Mouse (Mus musculus): ENCODE results near the gene Commd1. TPM values are rescaled to one million over a fixed set of nuclear protein-coding genes. Genes with fewer than 3 reads are reported as not detected.

Gene Commd1
- polyA plus RNA-seq (2014; fragmentation: Illumina TruSeq; extraction: RNeasy Lipid Tissue Mini Kit (QIAGEN cat#74804); ENCODE audit: low read depth, low replicate concordance) = 73.3 TPM

GRCm38 (mm10) chr11:22981984-22982757 is at the start of gene Commd1, which contains the start of gene Gm28048:
TSS of gene Commd1 (minus strand) at chr11:22982382.
TSS of gene Gm28048 (minus strand) at chr11:22982090.

GRCm38 (mm10) chr11:23007481-23008180 is 25.4 kb upstream of the Commd1 start, which contains the start of gene Fam161a:
TSS of gene Fam161a (plus strand) at chr11:23007531.

GRCm38 (mm10) chr11:22990393-22991126 is 8.4 kb upstream of the Commd1 start, which contains the start of gene Cct4:
TSS of gene Cct4 (plus strand) at chr11:22990519.

GRCm38 (mm10) chr11:22971835-22972709 is 10.1 kb downstream of the Commd1 start, which contains the start of gene Zrsr1:
TSS of gene Zrsr1 (plus strand) at chr11:22972005.

GRCm38 (mm10) chr11:22860335-22861227 is 121.6 kb downstream of the Commd1 start, which contains the start of gene B3gnt2:
TSS of gene B3gnt2 (minus strand) at chr11:22860961.

Other genes with a start within 250 kb of the Commd1 start
- gene B3gnt2, start 121.4 kb downstream of the Commd1 start, polyA plus RNA-seq (2014; fragmentation: Illumina TruSeq; extraction: RNeasy Lipid Tissue Mini Kit (QIAGEN cat#74804); ENCODE audit: low read depth, low replicate concordance) = 9.7 TPM
- gene Zrsr1, start 10.4 kb downstream of the Commd1 start, polyA plus RNA-seq (2014; fragmentation: Illumina TruSeq; extraction: RNeasy Lipid Tissue Mini Kit (QIAGEN cat#74804); ENCODE audit: low read depth, low replicate concordance) = 39.5 TPM
- 87.9 TPM for gene Gm28048, start 292 bp downstream of the Commd1 start, polyA plus RNA-seq (2014; fragmentation: Illumina TruSeq; extraction: RNeasy Lipid Tissue Mini Kit (QIAGEN cat#74804); ENCODE audit: low read depth, low replicate concordance)
- gene Cct4, start 8.1 kb upstream of the Commd1 start, polyA plus RNA-seq (2014; fragmentation: Illumina TruSeq; extraction: RNeasy Lipid Tissue Mini Kit (QIAGEN cat#74804); ENCODE audit: low read depth, low replicate concordance) = 355 TPM
- gene Fam161a, start 25.1 kb upstream of the Commd1 start, polyA plus RNA-seq (2014; fragmentation: Illumina TruSeq; extraction: RNeasy Lipid Tissue Mini Kit (QIAGEN cat#74804); ENCODE audit: low read depth, low replicate concordance) = 11.0 TPM

All from kidney, adult 10 weeks (tissue).